Mouse (Mus musculus) liver, adult 2 months (tissue): ENCODE data around the gene Gsg1l. TPM values are rescaled to one million over a fixed set of nuclear protein-coding genes. Genes with fewer than 3 reads are reported as not detected.

Experiments used
- DNase-seq: peaks from one replicate; pipeline ENCODE4 v3.0.0-alpha.2; 2011; ENCODE audit warnings: low read depth, low spot score; ENCODE audit errors: extremely low read depth
- H3K27ac ChIP-seq: fragments of 200-500 bp; replicated peaks from 2 replicates; pipeline ENCODE4 v1.5.1; 2012; ENCODE audit warnings: low read depth, mild to moderate bottlenecking, control low read depth, inconsistent platforms, low read length; ENCODE audit not compliant: insufficient read depth
- H3K27me3 ChIP-seq: fragments of 200-500 bp; 2 replicates; pipeline ENCODE4 v1.6.1; 2012; ENCODE audit warnings: mild to moderate bottlenecking, moderate library complexity, low read length, inconsistent platforms; ENCODE audit not compliant: control insufficient read depth, insufficient read depth
- H3K36me3 ChIP-seq: fragments of 200-500 bp; 2 replicates; pipeline ENCODE4 v1.6.1; 2012; ENCODE audit warnings: low read length, inconsistent platforms; ENCODE audit not compliant: control insufficient read depth, insufficient read depth
- H3K4me1 ChIP-seq: fragments of 200-500 bp; 2 replicates; pipeline ENCODE4 v1.6.1; 2011; ENCODE audit warnings: low read length; ENCODE audit not compliant: control insufficient read depth, insufficient read depth
- H3K4me3 ChIP-seq: fragments of 200-500 bp; 2 replicates; pipeline ENCODE4 v1.5.1; 2011; ENCODE audit warnings: low read depth, mild to moderate bottlenecking, control low read depth, low read length, moderate library complexity; ENCODE audit not compliant: insufficient read depth
- H3K79me2 ChIP-seq: fragments of 200-500 bp; 2 replicates; pipeline ENCODE4 v1.6.1; 2012; ENCODE audit warnings: inconsistent platforms, mild to moderate bottlenecking, low read length, moderate library complexity; ENCODE audit not compliant: control insufficient read depth, insufficient read depth
- H3K9ac ChIP-seq: fragments of 200-500 bp; 2 replicates; pipeline ENCODE4 v1.6.1; 2012; ENCODE audit warnings: low read depth, mild to moderate bottlenecking, control low read depth, inconsistent platforms, low read length
- CTCF ChIP-seq: fragments of 200-500 bp; IDR thresholded peaks from 2 replicates; pipeline ENCODE4 v1.5.1; 2011; ENCODE audit warnings: low read depth, low read length, control low read depth
- POLR2A ChIP-seq: fragments of 200-500 bp; IDR thresholded peaks from 2 replicates; pipeline ENCODE4 v1.6.1; 2011; ENCODE audit warnings: low read length, control low read depth; ENCODE audit not compliant: insufficient read depth; ENCODE audit errors: extremely low read depth
- WGBS: fragments of 180-500 bp; shearing (Covaris S2); methylation state at CpG from one replicate; pipeline ENCODE4 v1.1.7; 2018; 5-methylcytosine and 5-hydroxymethylcytosine counted together
- polyA plus RNA-seq: library from polyadenylated mRNA; depleted of rRNA; stranded (reverse); fragments of >200 nt; gene quantifications from 2 replicates; pipeline ENCODE4 v1.2.3, GENCODE M21; 2012
- total RNA-seq: library from RNA; depleted of rRNA; stranded (reverse); fragments of >200 nt; gene quantifications from 2 replicates; pipeline ENCODE4 v1.2.3, GENCODE M21; 2014

The Gsg1l gene
- total and polyA plus RNA-seq, 2 experiments = 0.31 TPM; not detected in 1

GRCm38 (mm10) chr7:125945915-125946314 is 136.3 kb downstream of the Gsg1l start:
- H3K4me3 ChIP-seq = no peak overlapping the region
- no peaks in the 10 kb centered on the region for H3K79me2 ChIP-seq
- DNase-seq = no peak
- H3K9ac ChIP-seq = no peak overlapping the region
- H3K27me3 ChIP-seq = no peaks in the 10 kb centered on the region
- no peak overlapping the region for H3K27ac ChIP-seq
- WGBS = 87% methylated on average over 8 of the region's 8 CpGs
- no peaks in the 10 kb centered on the region for H3K4me1 ChIP-seq
- H3K36me3 ChIP-seq = no peaks in the 10 kb centered on the region
- no peak for TF ChIP-seq CTCF
- no peak for TF ChIP-seq POLR2A

GRCm38 (mm10) chr7:125944631-125945030 is 137.6 kb downstream of the Gsg1l start:
- DNase-seq = no peak
- H3K36me3 ChIP-seq = no peaks in the 10 kb centered on the region
- TF ChIP-seq POLR2A = no peak
- no peak for TF ChIP-seq CTCF
- H3K27ac ChIP-seq = no peak overlapping the region
- no peaks in the 10 kb centered on the region for H3K27me3 ChIP-seq
- H3K4me3 ChIP-seq = no peak overlapping the region
- no peaks in the 10 kb centered on the region for H3K4me1 ChIP-seq
- no peak overlapping the region for H3K9ac ChIP-seq
- no peaks in the 10 kb centered on the region for H3K79me2 ChIP-seq
- WGBS = 87% methylated on average over 5 of the region's 5 CpGs

GRCm38 (mm10) chr7:125943511-125943910 is 138.7 kb downstream of the Gsg1l start:
- Histone ChIP-seq H3K27me3 (no peaks in the 10 kb centered on the region), H3K9ac (no peak overlapping the region), H3K4me3 (no peak overlapping the region), H3K4me1 (no peaks in the 10 kb centered on the region), H3K79me2 (no peaks in the 10 kb centered on the region), H3K27ac (no peak overlapping the region), H3K36me3 (no peaks in the 10 kb centered on the region)
- no peak for TF ChIP-seq POLR2A
- no peak for TF ChIP-seq CTCF
- 93% methylated on average over 4 of the region's 4 CpGs for WGBS
- DNase-seq = no peak

- TF ChIP-seq CTCF = no peak
- TF ChIP-seq POLR2A = no peak
- WGBS = 83% methylated on average over 6 of the region's 6 CpGs
- Histone ChIP-seq H3K36me3 (no peaks in the 10 kb centered on the region), H3K4me1 (no peaks in the 10 kb centered on the region), H3K79me2 (no peaks in the 10 kb centered on the region), H3K9ac (no peak overlapping the region), H3K27ac (no peak overlapping the region), H3K4me3 (no peak overlapping the region), H3K27me3 (no peaks in the 10 kb centered on the region)
- no peak for DNase-seq
These were observed 139.7 kb downstream of the Gsg1l start for GRCm38 (mm10) chr7:125942365-125943090.

- DNase-seq = no peak
These were observed 147.9 kb downstream of the Gsg1l start for GRCm38 (mm10) chr7:125934319-125934718.

More at GRCm38 (mm10) chr7:125934319-125934718, 147.9 kb downstream of the Gsg1l start:
- H3K36me3 ChIP-seq = no peaks in the 10 kb centered on the region
- H3K27me3 ChIP-seq = 0 out of 2 replicates have a peak, but pooled peaks cover 2% of the 10 kb centered on the region
- no peak overlapping the region for H3K4me3 ChIP-seq
- 77% methylated on average over 2 of the region's 2 CpGs for WGBS
- no peaks in the 10 kb centered on the region for H3K79me2 ChIP-seq
- H3K4me1 ChIP-seq = no peaks in the 10 kb centered on the region
- no peak overlapping the region for H3K9ac ChIP-seq
- no peak for TF ChIP-seq POLR2A
- TF ChIP-seq CTCF = no peak
- no peak overlapping the region for H3K27ac ChIP-seq
